Mouse (Mus musculus) thymus, postnatal 25 days (tissue): Measurements from ENCODE around the gene Zfp85.
"Not testable (repeated sequence)": the region's sequence is repeated elsewhere in the genome, so short reads cannot be mapped to it uniquely, and the experiment has no call there.

Experiments used
- DNase-seq: peaks from one replicate; pipeline ENCODE4 v3.0.0; 2022

Zfp85 gene

DNA sequence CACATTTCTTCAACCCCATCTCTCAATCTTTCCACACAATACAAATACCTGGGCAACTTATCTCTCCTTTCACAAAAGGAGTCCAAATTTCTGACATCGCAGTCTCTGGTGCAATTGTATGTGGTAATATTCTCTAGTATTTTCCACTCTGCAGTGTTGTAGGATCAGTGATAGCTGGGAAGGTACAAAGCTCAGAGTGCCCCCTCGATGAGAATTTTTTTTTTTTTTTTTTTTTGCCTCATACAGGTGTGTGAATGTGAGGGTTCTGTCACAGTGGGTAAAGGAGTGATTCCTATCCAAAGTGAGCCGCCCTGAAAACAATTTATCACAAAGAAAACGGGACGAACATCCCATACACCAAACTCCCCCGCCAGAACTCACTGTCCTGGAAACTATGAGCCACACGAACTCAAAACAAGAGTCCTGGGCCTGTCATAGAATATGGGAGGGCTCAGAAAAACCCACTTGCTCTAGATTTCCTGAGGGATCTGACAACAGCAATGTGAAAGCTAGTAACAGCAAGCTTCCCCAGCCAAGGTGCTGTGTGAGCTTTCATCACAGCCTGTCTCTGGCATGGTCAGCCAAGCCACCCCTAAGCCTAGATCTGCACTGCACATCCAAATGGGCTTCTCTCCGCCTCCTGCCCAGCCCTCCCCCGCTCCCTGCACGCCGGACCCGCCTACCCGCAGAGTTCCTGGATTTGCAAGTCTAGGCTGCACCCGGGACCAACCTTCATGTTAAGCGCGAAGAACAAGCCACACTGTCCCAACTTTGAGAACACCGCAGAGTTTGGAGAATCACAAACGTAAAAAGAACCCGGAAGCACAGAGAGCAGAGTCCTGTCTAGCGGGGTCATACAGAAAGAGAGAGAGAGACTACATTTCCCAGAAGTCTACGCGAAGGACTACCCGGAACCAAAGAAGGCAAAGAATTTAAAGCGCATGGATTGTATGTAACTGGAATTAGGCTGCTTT lies at the start of gene Zfp85:
Gene Zfp85 (minus strand): TSS at position 896 of the 974 bp plus-strand sequence.
- peak; percentile 60 for DNase-seq

DNA sequence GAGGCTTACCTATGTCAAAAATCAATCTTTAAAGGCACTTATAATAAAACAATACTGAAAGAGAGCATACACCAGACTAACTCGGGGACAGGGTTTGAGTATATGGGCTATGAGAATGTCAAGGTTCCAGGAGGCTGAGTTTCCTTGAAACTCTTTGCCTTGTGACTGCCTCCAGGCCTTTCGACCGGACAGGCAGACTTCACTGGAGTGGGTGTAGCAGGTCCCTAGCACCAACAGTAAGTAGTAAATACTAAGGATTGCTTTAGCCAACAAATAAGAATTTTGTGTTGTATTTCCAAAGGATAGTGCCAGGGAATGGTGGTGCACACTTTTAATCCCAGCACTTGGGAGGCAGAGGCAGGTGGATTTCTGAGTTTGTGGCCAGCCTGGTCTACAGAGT lies 44.1 kb upstream of the Zfp85 start:
- not testable (repeated sequence) for DNase-seq

DNA sequence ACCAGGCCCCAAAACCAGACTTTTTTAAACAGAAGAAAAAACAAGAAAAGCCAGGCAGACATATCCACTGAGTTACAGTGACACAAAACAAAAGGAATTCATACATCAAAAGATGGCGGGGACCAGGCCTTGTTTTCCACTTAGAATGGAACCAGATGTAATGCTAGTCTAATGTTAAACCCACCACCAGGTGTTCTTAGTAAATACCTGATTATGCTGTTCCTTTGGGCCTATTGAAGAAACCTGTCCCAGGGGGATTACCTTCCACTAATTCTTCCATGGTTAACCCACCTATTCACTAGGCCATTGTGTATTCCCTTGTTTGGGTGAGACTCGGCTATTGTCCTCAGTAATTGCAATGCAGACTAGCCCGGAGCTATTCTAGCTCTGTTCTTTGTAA lies 43.6 kb upstream of the Zfp85 start:
- DNase-seq: no peak

DNA sequence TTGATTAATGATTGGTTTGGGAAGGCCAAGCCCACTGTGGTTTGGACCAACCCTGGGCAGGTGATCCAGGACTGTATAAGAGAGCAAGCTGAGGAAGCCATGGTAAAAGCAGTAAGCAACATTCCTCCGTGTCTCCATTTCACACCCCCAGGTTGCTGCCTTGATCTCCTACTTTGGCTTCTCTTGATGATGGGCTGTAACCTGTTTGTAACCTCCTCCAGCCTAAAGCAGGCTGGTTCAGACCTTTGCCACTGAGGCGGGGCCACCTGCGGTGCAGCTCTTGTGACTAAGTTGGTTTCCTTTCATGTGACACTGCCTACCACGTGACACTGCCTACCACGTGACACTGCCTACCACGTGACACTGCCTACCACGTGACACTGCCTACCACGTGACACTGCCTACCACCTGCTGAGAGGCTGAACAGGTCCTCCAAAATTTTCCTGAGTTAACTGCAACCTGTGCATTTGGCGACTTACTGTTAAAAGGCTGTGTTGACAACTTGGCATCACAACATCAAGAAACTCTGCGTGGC lies 37.0 kb upstream of the Zfp85 start:
- DNase-seq: no peak

DNA sequence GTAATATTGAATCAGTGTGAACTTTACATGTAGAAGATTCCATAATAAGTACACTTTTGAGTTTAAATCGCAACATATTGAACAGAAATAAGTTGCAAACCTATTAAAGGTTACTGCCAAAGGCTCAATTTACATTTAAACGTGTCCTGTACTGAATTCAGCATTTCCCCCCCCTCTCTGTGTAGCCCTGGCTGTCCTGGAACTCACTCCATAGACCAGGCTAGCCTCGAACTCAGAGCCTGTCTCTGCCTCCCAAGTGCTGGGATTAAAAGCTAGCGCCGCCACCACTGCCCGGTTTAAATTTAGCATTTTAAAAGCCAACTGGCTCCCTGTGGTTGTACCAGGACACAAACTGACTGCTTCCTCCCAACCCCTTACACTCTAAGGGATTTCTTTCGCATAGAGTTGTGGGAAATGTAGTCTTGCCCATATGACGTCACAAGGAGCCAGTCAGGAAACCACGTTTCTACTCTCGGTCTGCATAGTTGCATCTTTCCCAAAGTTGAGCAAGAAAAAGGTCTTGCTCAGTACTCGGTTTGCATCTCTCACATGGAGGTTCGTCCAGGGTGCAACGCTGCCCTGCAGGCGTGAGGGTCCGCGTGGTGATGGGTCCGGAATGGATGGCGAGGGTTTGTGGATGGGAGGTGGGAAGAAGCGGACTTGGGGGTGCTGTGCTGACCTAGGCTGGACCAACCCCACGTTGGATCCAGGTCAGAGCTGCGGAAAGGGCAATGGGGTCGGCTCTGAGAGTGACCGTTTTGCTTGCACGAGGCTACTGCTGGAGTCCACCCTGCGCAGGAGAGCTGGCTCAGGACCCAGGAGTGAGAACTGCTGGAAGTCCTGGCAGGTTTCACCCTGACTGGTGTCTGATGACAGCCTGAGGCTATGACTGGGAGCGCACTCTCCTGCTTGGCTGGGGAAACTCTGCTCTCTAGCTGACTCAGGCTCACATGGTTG lies 24.5 kb upstream of the Zfp85 start, which contains the start of gene Zfp493:
Gene Zfp493 (plus strand): TSS at position 429 of the 957 bp plus-strand sequence.
- DNase-seq: peak; percentile 62

DNA sequence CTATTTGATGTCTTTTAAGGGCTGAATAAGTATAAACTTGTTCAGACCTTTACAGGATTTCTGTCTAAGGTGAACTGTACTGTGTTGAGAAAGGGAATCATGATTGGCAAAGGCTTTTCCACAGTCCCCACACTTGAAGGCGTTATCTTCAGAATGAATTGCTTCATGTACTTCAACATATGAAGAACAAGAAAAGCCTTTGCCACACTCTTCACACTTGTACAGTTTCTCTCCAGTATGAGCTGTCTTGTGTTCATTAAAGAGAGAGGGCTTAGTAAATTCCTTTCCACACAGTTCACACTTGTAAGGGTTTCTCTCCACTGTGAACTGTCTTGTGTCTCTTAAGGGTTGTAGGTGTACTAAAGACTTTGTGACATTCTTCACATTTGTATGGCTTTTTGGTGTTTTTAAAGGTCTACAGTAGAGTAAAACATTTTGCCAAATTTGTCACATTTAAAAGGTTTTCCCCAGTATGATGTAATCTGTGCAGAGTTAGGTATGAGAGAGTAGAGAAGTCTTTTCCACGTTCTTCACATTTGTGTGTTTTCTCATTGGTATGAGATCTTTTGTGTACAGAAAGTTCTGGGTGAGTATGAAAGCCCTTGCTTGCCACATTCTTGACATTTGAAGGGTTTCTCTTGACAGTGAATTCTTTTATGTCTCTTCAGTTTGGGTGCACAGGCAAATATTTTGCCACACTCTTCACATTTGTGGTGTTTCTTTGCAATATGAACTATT lies 8.2 kb upstream of the Zfp85 start:
- no peak for DNase-seq

DNA sequence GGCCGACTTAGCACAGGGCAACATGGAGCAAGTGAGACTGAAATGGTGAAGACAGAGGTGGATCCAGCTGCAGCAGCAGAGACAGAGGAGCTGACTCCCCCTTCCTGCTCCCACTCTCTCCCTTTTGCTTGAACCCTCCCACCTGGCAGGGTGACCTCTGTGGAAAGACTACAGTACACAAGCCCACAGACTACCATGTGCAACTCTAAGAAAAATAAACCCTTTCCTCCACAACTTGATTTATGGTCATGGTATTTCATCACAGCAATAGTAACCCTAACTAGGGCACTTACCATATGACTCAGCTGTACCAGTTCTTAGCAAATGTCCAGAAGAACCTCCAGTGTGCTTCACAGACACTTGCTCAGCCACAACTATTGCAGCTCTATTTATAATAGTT lies 4.9 kb upstream of the Zfp85 start:
- DNase-seq: no peak

DNA sequence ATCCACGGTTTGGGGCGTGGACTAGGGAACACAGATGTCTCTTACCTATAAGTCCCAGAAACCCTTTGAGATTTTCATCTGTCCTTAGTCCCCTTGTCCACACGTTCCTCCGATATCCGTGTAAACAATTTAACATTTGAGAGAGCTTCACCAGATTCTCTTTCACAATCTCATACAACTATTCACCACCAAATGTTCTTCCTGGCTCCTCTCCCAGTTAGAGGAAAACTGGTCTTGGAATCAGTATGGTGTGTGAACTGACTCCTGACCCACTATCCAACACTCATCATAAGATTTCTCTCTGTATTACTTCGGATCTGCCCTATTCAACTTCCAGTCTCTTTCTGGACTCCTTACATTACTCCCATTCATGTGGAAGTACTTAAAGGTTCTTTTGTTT lies 733 bp upstream of the Zfp85 start:
- DNase-seq: no peak

DNA sequence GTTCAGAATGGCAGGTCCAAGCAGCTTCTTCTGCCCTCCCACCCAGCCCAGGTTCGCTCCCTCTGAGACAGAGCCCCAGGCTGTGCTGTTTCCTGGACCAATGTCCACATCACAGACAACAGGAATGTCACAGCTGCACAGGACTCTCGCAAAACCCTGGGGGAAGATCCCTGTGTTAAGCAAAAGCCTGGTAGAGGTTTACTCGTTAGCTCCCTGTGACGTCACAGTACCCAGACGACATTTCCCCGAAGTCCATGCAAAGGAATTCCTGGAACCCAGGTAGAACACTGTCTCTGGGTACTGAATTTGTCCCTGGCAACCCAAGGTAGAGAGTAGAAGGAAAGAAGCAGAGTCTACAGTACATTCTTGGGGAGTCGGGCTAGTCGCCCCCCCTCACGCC lies 11.1 kb downstream of the Zfp85 start:
- DNase-seq: no peak

DNA sequence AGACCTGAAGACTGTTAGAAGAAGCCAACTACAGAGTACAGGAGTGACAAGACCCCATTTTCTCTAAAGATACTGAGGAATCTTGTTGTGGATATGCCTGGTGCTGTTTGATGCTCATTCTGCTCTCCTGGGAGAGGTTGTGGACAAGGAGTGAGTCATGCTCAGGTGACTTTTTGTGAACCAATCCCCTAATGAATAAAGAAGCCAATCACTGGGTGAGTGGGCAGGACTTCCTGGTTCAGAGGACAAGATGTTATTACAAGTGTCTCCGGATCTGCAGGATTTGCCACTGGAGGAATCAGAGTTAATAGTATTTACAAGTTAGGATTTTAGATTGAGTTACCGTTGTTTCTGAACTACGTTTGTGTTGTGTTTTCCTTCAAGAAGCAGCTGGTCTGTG lies 12.1 kb downstream of the Zfp85 start:
- DNase-seq: no peak

DNA sequence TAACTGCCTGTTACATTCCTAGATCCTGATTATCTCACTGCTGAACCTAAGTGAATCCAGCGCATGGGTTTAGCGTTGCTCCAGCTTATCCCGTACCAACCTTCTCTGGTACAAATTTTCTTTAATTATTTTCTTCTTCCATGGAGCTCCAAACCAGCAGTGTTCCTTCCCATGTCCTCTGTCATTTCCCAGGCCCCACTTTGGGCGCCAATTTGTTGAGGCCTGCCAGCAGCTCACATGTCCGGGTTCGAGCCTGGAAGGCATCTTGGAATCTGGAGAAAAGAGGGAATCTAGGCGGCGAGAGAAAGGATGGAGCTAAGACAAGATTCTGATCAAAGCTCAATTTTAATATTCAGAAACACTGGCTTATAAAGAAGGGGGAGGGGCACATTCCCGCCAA lies 20.6 kb downstream of the Zfp85 start:
- not testable (repeated sequence) for DNase-seq

DNA sequence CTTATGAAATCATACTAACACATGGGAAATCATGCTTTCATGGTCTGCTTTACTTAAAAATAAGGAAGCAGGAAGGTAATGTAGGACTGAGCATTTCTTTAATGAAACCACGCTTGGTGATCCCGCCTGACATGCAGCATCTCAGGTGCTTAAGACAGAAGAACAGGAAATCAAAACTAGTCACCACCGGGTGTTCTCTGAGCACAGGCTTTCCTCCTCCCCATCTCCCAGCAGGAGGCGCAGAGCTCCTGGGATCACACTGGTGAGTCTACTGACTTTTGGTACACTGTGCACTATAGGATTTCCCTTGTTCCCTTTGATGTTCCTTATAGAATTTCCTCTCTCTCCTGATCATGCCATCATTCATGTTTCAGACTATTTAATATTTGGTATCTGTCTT lies 25.6 kb downstream of the Zfp85 start:
- DNase-seq: peak; percentile 27

DNA sequence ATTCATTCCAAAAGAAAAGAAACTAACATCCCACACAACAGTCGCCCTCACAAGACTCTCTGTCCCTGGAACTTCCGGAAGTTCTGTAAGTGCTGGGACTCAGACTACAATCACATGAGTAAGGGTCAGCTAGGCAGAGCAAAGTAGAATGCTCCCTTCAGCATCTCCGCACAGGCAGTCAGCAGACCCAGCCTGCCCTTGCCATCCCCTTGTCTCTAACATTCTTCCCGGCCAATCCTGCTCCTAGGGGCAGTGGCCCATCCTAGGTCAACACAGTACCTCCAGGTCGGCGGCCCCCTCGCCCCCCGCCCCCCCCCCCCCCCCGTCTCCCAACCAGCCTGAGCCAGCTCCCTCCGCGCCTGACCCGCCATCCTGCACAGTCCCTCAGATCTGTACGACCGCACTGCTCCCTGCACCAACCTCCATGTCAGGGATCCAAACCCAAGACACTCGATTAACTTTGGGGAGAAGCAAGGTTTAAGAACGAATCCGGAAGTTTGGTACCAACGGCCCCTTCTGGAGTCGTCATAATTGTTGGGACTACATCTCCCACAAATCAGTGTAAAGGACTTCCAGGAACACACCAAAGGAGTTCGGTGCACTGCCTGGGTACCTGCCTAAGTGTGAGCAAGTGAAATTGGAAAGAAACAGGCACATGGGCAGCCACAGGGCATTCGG lies 26.2 kb downstream of the Zfp85 start, which contains the start of gene Zfp65:
Gene Zfp65 (minus strand): TSS at position 533 of the 678 bp plus-strand sequence.
- peak; percentile 35 for DNase-seq

DNA sequence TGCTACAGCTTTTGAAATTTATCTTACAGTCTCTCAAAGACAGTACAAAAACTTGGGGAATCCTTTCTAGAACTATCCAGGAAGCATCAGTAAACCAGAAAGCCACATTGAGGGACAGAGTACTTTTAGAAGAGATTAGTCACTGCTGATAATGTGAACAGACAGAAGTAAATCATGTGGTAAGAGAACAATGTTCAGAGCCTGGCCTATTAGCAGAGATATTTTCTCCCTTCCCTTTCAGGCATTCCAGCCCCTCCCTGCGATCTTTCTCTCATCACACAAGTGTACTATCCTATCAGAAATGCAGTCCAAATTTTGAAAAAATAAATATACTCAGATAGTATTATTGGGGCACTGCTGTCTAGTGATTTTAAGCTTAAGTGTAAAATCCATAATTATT lies 26.9 kb downstream of the Zfp85 start:
- DNase-seq: no peak

DNA sequence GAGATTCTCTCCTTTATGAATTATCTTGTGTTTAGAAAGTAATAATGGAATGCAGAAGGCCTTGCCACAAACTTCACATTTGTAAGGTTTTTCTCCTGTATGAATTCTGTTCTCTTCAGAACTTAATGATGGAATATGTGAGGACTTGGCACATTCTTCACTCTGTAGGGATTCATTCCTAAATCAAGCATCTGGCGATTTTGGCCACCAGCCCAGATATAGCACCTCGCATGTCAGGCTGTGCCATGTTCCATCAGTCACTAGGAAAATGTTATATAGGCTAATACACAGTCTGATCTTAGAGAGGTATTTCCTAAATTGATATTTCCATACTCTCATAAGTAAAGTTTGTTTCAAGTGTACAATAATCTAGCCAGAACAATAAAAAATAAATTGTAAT lies 29.7 kb downstream of the Zfp85 start:
- DNase-seq: not testable (repeated sequence)

DNA sequence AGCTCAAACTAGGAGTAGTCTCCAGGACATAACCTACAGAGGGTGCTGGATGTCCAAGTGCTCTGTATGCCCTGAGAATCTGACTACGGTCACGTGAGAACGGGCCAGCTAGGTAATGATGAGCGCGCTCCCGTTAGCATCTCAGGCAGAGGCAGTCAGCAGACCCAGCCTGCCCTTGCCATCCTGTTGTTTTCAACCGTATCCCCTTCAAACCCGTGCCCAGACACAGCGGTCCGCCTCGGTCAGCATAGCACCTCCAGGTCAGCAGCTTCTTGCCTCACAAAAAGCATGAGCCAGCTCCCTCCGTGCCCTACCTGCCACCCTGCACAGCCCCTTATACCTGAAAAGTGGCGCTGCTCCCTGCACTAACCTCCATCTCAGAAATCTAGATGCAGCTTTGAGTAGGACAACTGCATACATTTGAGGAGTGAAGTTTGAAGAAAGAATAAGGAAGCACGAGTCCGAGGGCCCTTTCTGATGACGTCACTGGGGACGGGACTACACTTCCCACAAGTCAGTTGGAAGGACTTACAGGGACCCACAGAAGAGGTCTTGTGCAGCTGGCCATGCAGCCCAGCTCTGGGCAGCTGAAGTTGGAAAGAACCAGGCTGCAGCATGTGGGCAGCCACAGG lies 31.1 kb downstream of the Zfp85 start:
- DNase-seq: peak; percentile 87
